Mouse (Mus musculus) stomach, postnatal 0 days (tissue): ENCODE data around the gene Brd3. TPM values are rescaled to one million over a fixed set of nuclear protein-coding genes. Genes with fewer than 3 reads are reported as not detected.

ENCODE experiments used
- ATAC-seq: fragments of 200-750 bp; cut with Nextera tagmentation; 2 replicates; pipeline ENCODE4 v1.8.0; 2017; ENCODE audit not compliant: low FRiP score, low TSS enrichment
- DNase-seq: peaks from one replicate; pipeline ENCODE4 v3.0.0-alpha.2; 2016; ENCODE audit warnings: low spot score
- H3K27ac ChIP-seq: fragments of 300-500 bp; sonication (generic); replicated peaks from 2 replicates; pipeline ENCODE4 v1.5.1; 2014; ENCODE audit warnings: mild to moderate bottlenecking, control low read depth
- H3K27me3 ChIP-seq: fragments of 300-500 bp; sonication (generic); 2 replicates; pipeline ENCODE4 v1.6.1; 2014; ENCODE audit warnings: low read length; ENCODE audit not compliant: control insufficient read depth, insufficient read depth
- H3K36me3 ChIP-seq: fragments of 300-500 bp; sonication (generic); 2 replicates; pipeline ENCODE4 v1.6.1; 2014; ENCODE audit warnings: low read length, mixed read lengths; ENCODE audit not compliant: control insufficient read depth, insufficient read depth
- H3K4me1 ChIP-seq: fragments of 300-500 bp; sonication (generic); replicated peaks from 2 replicates; pipeline ENCODE4 v1.6.1; 2014; ENCODE audit warnings: antibody characterized with exemption; ENCODE audit not compliant: control insufficient read depth, insufficient read depth
- H3K4me2 ChIP-seq: fragments of 300-500 bp; sonication (generic); replicated peaks from 2 replicates; pipeline ENCODE4 v1.6.1; 2014; ENCODE audit warnings: low read depth, mild to moderate bottlenecking, control low read depth, moderate library complexity
- H3K4me3 ChIP-seq: fragments of 300-500 bp; sonication (generic); 2 replicates; pipeline ENCODE4 v1.5.1; 2014; ENCODE audit warnings: low read depth, low read length, control low read depth
- H3K9ac ChIP-seq: fragments of 300-500 bp; sonication (generic); 2 replicates; pipeline ENCODE4 v1.6.1; 2014; ENCODE audit warnings: mild to moderate bottlenecking, low read length, control low read depth, mixed read lengths
- H3K9me3 ChIP-seq: fragments of 300-500 bp; sonication (generic); 2 replicates; pipeline ENCODE4 v1.6.1; 2016; ENCODE audit warnings: low read length; ENCODE audit not compliant: control insufficient read depth
- CTCF ChIP-seq: IDR thresholded peaks from 2 replicates; pipeline ENCODE4 v1.5.1; 2016; ENCODE audit warnings: antibody characterized with exemption, low read depth, mild to moderate bottlenecking, moderate library complexity
- EP300 ChIP-seq: optimal IDR thresholded peaks from 2 replicates; pipeline ENCODE3; 2016; ENCODE audit warnings: antibody characterized with exemption
- WGBS: fragments of 180-500 bp; shearing (Covaris S2); extraction: QIAGEN DNeasy Blood & Tissue Kit; methylation state at CpG from one replicate; pipeline ENCODE4 v1.1.7; 2014; 5-methylcytosine and 5-hydroxymethylcytosine counted together
- polyA plus RNA-seq: library from polyadenylated mRNA; unstranded; fragments of >200 nt; fragmentation: Nextera tagmentation; extraction: Ambion mirVana; gene quantifications from 2 replicates; pipeline ENCODE4 v1.2.1, GENCODE M21; 2015

Gene Brd3
- polyA plus RNA-seq, 1 experiment from 2014 or later = 41.0 TPM

DNA sequence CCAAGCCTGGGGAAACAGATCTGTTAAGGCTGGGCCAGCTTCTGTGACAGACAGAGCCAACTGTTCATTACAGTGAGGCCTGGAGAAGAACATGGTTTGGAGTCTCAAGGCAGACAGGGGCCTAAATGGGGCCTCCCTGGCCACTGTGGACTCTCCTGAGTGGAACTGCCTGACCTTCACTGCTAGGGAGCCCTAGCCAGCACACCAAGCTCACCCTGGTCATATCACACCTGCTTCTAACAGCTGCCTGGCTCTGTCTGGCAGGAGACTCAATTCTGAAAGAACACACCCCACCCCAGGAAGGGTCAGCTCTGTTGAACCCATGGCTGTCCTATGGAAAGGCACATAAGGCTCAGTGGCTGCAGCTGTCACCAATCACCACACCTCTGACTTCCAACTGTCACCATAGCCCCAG lies 36.3 kb downstream of the Brd3 start:
- Histone ChIP-seq H3K9me3 (no peaks in the 10 kb centered on the region), H3K27ac (0 out of 2 replicates have a peak overlapping the region, but pooled peaks have one; percentile 35), H3K36me3 (no peaks in the 10 kb centered on the region), H3K4me3 (no peak overlapping the region), H3K4me2 (no peak overlapping the region), H3K4me1 (peaks cover 15% of the 10 kb centered on the region), H3K9ac (no peak overlapping the region), H3K27me3 (no peaks in the 10 kb centered on the region)
- DNase-seq (no peak), ATAC-seq (no peak)
- no peak for TF ChIP-seq CTCF
- no peak for TF ChIP-seq EP300

DNA sequence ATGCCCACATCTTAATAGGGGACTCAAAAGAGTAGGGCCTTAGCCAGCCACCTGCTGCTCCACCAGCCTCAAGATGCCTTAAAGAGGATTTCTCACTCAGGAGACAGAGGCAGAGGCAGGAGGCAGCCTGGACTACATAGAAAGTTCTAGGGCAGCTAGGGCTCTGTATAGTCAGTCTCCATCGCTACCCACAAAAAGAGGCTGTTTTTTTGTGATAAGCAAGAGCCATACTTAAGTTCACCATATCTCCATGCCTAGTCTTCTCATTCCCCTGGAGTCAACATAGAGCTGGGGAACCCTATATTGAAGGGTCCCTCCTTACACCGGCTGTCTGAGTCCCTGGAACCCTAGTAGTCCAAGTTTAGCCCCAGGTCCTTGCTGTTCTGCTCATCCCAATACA lies 36.9 kb downstream of the Brd3 start:
- Histone ChIP-seq H3K9me3 (no peaks in the 10 kb centered on the region), H3K27ac (no peak overlapping the region), H3K4me3 (no peak overlapping the region), H3K9ac (no peak overlapping the region), H3K27me3 (no peaks in the 10 kb centered on the region), H3K4me1 (peaks cover 15% of the 10 kb centered on the region), H3K36me3 (0 out of 2 replicates have a peak, but pooled peaks cover 4% of the 10 kb centered on the region), H3K4me2 (no peak overlapping the region)
- DNase-seq = no peak
- no peak for ATAC-seq
- TF ChIP-seq CTCF (no peak), EP300 (no peak)
- 77% methylated on average over 2 of the region's 2 CpGs for WGBS

DNA sequence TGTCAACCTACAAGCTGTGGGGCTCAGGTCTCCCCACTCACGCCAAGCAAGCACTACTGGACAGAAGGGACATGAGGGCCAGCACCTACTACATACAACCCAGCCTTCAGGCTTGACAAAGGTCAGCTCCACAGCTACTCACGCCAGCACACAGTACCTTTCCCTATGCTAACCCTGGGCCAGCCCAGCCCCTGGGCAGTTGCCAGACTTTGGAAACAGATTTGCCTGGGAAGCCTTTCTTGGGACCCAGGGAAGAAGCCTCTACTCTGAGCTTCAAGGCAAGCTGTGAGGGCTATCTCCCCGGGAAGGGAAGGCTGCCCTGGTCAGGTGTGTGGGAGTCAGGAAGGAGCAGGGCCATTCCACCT lies 37.5 kb downstream of the Brd3 start:
- H3K9me3 ChIP-seq = no peaks in the 10 kb centered on the region
- H3K4me2 ChIP-seq = no peak overlapping the region
- no peak overlapping the region for H3K9ac ChIP-seq

DNA sequence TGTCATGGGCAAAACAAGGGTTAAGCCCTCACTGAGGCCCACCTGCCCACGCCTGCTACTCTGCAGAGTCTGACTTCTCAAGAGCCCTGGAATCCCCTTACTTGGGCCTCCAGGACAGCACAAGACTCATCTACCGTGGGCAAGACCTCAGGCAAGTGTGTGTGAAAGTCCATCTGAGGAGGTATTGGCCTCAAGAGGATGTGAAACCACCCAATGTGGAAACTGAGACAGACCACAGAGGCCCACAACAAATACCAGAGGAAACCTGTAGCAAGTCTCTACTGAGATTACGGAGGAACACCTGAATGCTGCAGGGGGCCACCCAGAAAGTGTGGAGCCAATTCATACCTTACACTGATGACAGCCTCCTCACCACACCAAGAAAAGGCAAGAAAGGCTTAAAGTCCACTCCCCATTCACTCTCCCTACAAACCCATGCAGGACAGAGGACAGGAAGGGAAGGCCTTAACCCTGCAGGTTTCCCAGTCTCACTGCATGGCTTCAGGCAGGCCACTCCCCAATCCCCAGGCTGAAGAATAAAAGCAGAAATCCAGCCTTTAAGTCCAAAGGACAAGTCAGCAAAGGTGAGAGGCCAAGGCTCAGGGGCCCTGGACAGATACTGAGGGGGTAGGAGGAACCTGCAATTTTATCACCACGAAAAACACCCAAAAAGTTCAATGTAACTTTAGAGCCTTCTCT lies 38.0 kb downstream of the Brd3 start:
- 0 out of 2 replicates have a peak, but pooled peaks cover 4% of the 10 kb centered on the region for H3K36me3 ChIP-seq
- no peaks in the 10 kb centered on the region for H3K27me3 ChIP-seq
- peaks cover 15% of the 10 kb centered on the region for H3K4me1 ChIP-seq
- H3K9ac ChIP-seq = no peak overlapping the region
- no peak overlapping the region for H3K27ac ChIP-seq
- DNase-seq = no peak
- no peak overlapping the region for H3K4me2 ChIP-seq
- TF ChIP-seq EP300 (no peak), CTCF (no peak)
- no peaks in the 10 kb centered on the region for H3K9me3 ChIP-seq
- no peak overlapping the region for H3K4me3 ChIP-seq
- WGBS = 63% methylated on average over 4 of the region's 4 CpGs
- no peak for ATAC-seq

More for the DNA sequence above, 37.5 kb downstream of the Brd3 start:
- DNase-seq = no peak
- Histone ChIP-seq H3K27ac (no peak overlapping the region), H3K27me3 (no peaks in the 10 kb centered on the region), H3K4me3 (no peak overlapping the region), H3K4me1 (peaks cover 15% of the 10 kb centered on the region), H3K36me3 (0 out of 2 replicates have a peak, but pooled peaks cover 4% of the 10 kb centered on the region)
- no peak for TF ChIP-seq CTCF
- no peak for TF ChIP-seq EP300
- 55% methylated on average over 3 of the region's 3 CpGs for WGBS
- no peak for ATAC-seq

DNA sequence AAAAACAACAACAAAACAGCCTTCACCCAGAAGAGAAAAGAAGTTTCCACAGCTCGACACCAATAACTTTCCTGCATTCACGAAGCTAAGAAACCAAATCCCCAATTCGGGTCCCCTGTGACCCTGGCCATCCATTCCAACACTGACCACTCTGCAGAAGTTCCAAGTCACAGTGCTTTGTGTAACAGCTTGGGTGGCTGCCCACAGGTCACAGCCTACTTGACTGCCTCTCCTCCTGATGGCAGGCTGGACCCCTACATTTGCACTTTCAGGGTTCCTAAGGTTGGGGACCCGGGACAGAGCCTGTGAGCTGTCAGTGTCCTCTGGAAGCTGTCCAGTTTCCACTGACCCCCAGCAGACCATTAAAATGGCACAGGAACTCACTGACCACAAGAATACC lies 44.6 kb downstream of the Brd3 start:
- Histone ChIP-seq H3K27ac (no peak overlapping the region), H3K4me3 (no peak overlapping the region), H3K4me2 (no peak overlapping the region), H3K9me3 (no peaks in the 10 kb centered on the region), H3K4me1 (no peaks in the 10 kb centered on the region), H3K27me3 (no peaks in the 10 kb centered on the region), H3K36me3 (peaks cover 40% of the 10 kb centered on the region), H3K9ac (no peak overlapping the region)
- no peak for TF ChIP-seq CTCF
- no peak for TF ChIP-seq EP300
- ATAC-seq (no peak), DNase-seq (no peak)
- WGBS = 91% methylated on average over 4 of the region's 4 CpGs

DNA sequence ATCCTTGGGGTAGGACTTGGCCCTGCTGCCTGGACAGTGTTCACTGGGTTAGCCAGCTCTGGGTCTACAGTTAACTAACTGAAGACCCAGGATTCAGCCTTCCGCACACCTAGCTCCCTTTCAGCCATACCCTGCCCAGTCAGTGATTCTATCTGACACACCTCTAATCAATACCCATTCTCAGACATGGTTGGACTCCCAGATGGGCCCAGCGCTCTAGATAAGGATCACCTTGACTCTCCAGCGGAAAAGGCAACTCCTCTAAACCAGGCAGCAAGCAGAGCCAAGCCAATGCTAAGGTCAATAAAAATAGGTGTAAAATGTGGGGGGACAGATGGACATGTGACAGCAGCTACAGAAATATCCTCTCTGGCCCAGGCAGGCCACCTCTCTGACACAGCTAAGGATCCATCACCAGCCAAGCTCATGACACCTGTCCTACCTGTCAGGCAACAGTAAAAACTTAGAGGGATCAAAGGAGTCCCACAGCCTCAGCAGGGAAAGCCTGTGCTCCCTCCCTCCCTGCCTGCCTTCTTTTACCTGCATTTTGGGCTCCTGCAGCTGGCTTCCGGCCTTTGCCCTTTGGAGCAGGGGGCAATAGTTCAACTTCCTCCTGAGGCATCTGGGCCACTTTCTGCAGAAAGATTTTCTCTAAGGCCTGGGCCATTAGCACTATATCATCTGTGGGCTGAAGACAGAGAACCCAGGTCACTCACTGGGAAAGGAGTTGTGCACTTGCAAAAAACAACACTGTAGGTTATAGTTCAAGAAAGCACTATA lies 45.4 kb downstream of the Brd3 start:
- Histone ChIP-seq H3K27me3 (no peaks in the 10 kb centered on the region), H3K4me1 (no peaks in the 10 kb centered on the region), H3K4me3 (no peak overlapping the region), H3K9ac (no peak overlapping the region), H3K36me3 (peaks cover 48% of the 10 kb centered on the region), H3K4me2 (no peak overlapping the region), H3K27ac (no peak overlapping the region), H3K9me3 (no peaks in the 10 kb centered on the region)
- ATAC-seq (no peak), DNase-seq (no peak)
- TF ChIP-seq CTCF = no peak
- 84% methylated on average over 4 of the region's 4 CpGs for WGBS
